Mouse (Mus musculus): ENCODE measurements around the gene Ddn. TPM values are rescaled to one million over a fixed set of nuclear protein-coding genes. Genes with fewer than 3 reads are reported as not detected.
A peak's percentile ranks its signal among the peaks of the same experiment; 100 is the strongest.

Ddn gene
- polyA plus RNA-seq (2014; fragmentation: Nextera tagmentation; extraction: Ambion mirVana): 0.04 and 0.12 TPM in 2 replicates

DNA sequence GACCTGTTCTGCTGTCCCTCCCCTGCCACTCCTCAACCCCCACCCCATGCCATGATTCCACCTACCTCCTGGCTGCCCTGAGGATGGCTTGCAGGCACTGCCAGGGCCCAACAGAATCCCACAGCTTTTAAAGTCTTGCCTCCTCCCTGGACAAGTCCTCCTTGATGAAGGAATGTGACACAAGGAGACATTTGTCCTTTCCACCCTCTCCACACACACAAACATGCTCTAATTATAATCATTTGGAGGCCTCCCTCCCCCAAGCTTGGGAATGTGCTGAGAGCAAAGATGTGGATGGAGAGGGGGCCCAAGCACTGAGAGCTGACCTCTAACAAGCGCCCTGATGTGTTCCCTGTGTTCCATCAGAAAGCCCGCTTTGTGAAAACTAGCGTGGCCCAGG lies at the start of gene Ddn:
TSS of gene Ddn (minus strand) at position 101 of the 400 bp plus-strand sequence.
- peak within 1 kb of the TSS; percentile 33; the same call in 1 of the 2 replicates for H3K9ac ChIP-seq
- no peak for ATAC-seq (ENCODE audit: insufficient read depth)
- TF ChIP-seq CTCF (IDR thresholded peaks at IDR 0.05; ENCODE audit: low read depth): no peak
- H3K4me3 ChIP-seq (ENCODE audit: low read depth, low read length): peak within 1 kb of the TSS; percentile 45
- no peaks in the 10 kb centered on the region for H3K9me3 ChIP-seq (ENCODE audit: low read depth, low read length)
- DNase-seq: no peak
- peaks cover 33% of the 10 kb centered on the region for H3K36me3 ChIP-seq (ENCODE audit: insufficient read depth)
- H3K4me2 ChIP-seq: peak within 1 kb of the TSS; percentile 76
- H3K27ac ChIP-seq (ENCODE audit: low read depth): no peak within 1 kb of the TSS
- WGBS: 47% methylated on average over 3 of the region's 3 CpGs
- peaks cover 58% of the 10 kb centered on the region for H3K27me3 ChIP-seq (ENCODE audit: insufficient read depth, low read length)
- peaks cover 9% of the 10 kb centered on the region; the same call in 1 of the 2 replicates for H3K4me1 ChIP-seq (ENCODE audit: insufficient read depth)

DNA sequence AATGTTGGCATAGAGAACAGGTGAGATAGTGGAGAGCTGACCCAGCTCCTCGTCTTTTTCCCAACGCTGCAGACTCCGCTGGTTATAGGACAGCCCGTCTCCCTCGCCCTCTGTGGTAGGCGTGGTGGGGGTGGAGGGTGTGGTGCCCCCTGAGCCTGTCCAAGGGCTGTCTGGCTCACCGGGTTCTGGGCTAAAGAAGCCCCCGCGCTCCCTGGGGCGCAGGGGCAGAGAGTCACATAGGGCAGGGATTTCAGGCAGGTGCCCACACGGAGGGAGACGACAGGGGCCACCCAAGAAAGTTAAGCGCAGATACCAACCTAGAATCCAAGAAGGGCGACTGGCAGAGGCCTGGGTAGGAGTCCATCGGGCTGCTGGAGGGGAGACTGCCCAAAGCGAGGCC lies 44.9 kb upstream of the Ddn start:
- DNase-seq (no peak), ATAC-seq (ENCODE audit: insufficient read depth) (no peak)
- Histone ChIP-seq H3K9me3 (ENCODE audit: low read depth, low read length) (no peaks in the 10 kb centered on the region), H3K4me2 (no peak overlapping the region), H3K27ac (ENCODE audit: low read depth) (no peak overlapping the region), H3K36me3 (ENCODE audit: insufficient read depth) (peaks cover 100% of the 10 kb centered on the region), H3K27me3 (ENCODE audit: insufficient read depth, low read length) (no peaks in the 10 kb centered on the region), H3K9ac (no peak overlapping the region), H3K4me1 (ENCODE audit: insufficient read depth) (no peaks in the 10 kb centered on the region), H3K4me3 (ENCODE audit: low read depth, low read length) (no peak overlapping the region)
- WGBS: 91% methylated on average over 16 of the region's 16 CpGs
- TF ChIP-seq CTCF (IDR thresholded peaks at IDR 0.05; ENCODE audit: low read depth): no peak

DNA sequence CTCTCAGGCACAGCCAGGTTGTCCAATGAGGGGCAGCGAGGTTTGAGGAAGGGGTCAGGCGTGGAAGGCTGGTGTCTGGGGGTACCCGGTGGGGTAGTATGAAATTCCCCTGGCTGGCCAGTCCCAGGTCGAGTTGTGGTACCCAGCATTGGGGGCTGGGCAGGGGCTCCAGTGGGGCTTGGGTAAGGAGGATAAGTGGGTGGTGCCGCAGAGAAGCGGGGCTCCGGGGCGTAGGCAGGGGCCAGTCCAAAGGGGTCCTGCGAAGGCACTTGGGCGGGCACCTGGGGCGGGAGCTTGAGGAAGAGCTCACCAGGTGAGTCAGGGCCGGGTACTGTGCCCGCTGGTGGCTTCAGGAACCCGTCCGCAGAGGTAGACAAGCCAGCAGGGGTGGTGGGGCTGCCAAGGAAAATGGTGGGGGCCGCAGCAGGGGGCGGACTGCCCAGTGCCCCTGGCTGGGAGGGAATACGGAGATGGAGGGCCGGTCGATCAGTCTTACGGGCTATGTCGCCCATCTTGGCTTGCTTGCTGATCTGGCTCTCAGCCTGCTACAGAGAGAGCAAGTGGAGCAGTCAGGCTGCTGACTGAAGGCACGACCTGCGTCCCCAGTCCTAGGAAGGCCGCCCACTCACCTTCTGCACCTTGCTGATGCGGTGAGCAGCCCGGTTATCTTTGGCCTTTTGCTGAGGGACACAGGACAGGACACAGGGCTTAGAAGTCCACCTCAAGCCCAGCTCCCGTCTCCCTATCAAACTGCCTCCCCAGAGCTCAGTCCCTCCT lies 44.1 kb upstream of the Ddn start:
- no peaks in the 10 kb centered on the region for H3K9me3 ChIP-seq (ENCODE audit: low read depth, low read length)
- TF ChIP-seq CTCF (IDR thresholded peaks at IDR 0.05; ENCODE audit: low read depth): no peak
- H3K4me3 ChIP-seq (ENCODE audit: low read depth, low read length): no peak overlapping the region
- 90% methylated on average over 28 of the region's 28 CpGs for WGBS
- H3K27me3 ChIP-seq (ENCODE audit: insufficient read depth, low read length): no peaks in the 10 kb centered on the region
- no peak overlapping the region for H3K9ac ChIP-seq
- DNase-seq (no peak), ATAC-seq (ENCODE audit: insufficient read depth) (no peak)
- no peaks in the 10 kb centered on the region for H3K4me1 ChIP-seq (ENCODE audit: insufficient read depth)
- H3K36me3 ChIP-seq (ENCODE audit: insufficient read depth): peaks cover 100% of the 10 kb centered on the region
- no peak overlapping the region for H3K27ac ChIP-seq (ENCODE audit: low read depth)
- no peak overlapping the region for H3K4me2 ChIP-seq

DNA sequence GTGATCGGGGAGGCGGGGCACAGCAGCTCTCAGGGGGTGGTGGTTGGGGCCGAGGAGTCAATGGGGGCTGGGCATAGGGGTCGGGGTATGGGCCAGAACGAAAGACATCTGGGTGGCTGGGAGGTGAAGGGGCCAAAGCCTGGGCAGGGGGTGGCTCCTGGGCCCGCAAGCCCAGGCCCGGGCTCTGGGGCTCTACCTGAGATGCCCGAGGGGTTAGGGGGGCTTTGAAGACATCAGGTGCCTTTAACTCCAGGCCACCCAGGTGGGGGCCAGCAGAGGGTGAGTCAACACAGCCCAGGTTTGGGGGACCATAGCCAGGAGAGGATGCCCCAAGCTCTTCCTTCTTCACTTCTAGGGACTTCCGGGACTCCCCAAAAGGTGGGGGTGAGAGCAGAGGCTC lies 43.4 kb upstream of the Ddn start:
- Histone ChIP-seq H3K9me3 (ENCODE audit: low read depth, low read length) (no peaks in the 10 kb centered on the region), H3K36me3 (ENCODE audit: insufficient read depth) (peaks cover 100% of the 10 kb centered on the region), H3K9ac (no peak overlapping the region), H3K4me2 (no peak overlapping the region), H3K27ac (ENCODE audit: low read depth) (no peak overlapping the region), H3K4me3 (ENCODE audit: low read depth, low read length) (no peak overlapping the region), H3K27me3 (ENCODE audit: insufficient read depth, low read length) (no peaks in the 10 kb centered on the region), H3K4me1 (ENCODE audit: insufficient read depth) (no peaks in the 10 kb centered on the region)
- ATAC-seq (ENCODE audit: insufficient read depth) (no peak), DNase-seq (no peak)
- WGBS: 86% methylated on average over 9 of the region's 9 CpGs
- no peak for TF ChIP-seq CTCF (IDR thresholded peaks at IDR 0.05; ENCODE audit: low read depth)

DNA sequence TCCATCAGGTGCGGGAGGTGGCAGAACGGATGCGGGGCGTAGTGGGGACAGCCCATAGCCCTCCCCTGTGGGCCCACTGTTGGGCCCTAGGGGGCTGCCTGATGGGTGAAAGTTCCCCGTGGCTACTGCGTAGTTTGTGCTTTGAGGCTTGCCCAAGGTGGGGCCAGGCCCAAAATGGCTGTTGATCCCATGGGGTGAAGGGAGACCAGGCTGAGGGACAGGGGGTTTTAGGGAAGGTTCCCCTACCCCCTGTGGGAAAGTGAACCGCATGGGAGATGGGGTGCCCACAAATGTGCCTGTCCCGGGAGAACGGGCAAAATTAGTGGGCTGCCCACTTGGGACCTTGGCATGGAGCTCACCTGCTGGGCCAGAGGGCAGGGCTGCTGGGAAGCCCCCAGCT lies 42.8 kb upstream of the Ddn start:
- H3K27ac ChIP-seq (ENCODE audit: low read depth): no peak overlapping the region
- H3K9ac ChIP-seq: no peak overlapping the region
- H3K27me3 ChIP-seq (ENCODE audit: insufficient read depth, low read length): no peaks in the 10 kb centered on the region
- H3K4me3 ChIP-seq (ENCODE audit: low read depth, low read length): no peak overlapping the region
- no peaks in the 10 kb centered on the region for H3K9me3 ChIP-seq (ENCODE audit: low read depth, low read length)
- no peak for TF ChIP-seq CTCF (IDR thresholded peaks at IDR 0.05; ENCODE audit: low read depth)
- no peak overlapping the region for H3K4me2 ChIP-seq
- 91% methylated on average over 9 of the region's 9 CpGs for WGBS
- H3K4me1 ChIP-seq (ENCODE audit: insufficient read depth): no peaks in the 10 kb centered on the region
- no peak for DNase-seq
- peaks cover 100% of the 10 kb centered on the region for H3K36me3 ChIP-seq (ENCODE audit: insufficient read depth)
- ATAC-seq (ENCODE audit: insufficient read depth): no peak

DNA sequence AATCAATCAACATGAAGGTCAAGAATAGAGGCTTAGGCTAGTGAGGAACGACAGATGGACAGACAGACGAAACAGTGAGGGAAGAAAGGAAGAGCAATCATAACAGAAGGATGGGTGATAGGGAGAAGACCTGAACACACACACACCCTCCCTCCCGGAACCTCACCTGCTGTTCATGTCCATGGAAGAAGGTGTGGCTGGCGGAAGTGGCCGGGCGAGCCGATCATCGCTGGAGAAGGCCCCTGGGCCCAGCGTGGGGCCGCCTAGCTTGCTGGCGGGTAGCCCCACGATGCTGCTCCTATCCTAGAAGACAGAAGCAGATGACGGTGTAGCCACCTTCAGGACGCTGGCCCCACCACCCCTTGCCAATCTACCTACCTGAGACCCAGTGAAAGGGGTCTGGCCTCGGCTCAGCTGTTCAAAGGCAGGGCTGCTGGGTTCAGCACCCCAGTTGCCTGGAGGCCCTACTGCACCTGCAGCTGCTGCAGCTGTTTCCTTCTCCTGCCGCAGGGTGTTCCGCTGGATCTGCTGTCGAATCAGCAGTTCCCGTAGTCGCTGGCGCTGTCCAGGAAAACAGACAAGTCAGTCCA lies 42.0 kb upstream of the Ddn start:
- no peaks in the 10 kb centered on the region for H3K4me1 ChIP-seq (ENCODE audit: insufficient read depth)
- H3K9ac ChIP-seq: no peak overlapping the region
- no peak overlapping the region for H3K27ac ChIP-seq (ENCODE audit: low read depth)
- no peaks in the 10 kb centered on the region for H3K9me3 ChIP-seq (ENCODE audit: low read depth, low read length)
- TF ChIP-seq CTCF (IDR thresholded peaks at IDR 0.05; ENCODE audit: low read depth): no peak
- H3K4me2 ChIP-seq: no peak overlapping the region
- ATAC-seq (ENCODE audit: insufficient read depth) (no peak), DNase-seq (no peak)
- WGBS: 87% methylated on average over 21 of the region's 21 CpGs
- H3K4me3 ChIP-seq (ENCODE audit: low read depth, low read length): no peak overlapping the region
- no peaks in the 10 kb centered on the region for H3K27me3 ChIP-seq (ENCODE audit: insufficient read depth, low read length)
- peaks cover 100% of the 10 kb centered on the region for H3K36me3 ChIP-seq (ENCODE audit: insufficient read depth)

DNA sequence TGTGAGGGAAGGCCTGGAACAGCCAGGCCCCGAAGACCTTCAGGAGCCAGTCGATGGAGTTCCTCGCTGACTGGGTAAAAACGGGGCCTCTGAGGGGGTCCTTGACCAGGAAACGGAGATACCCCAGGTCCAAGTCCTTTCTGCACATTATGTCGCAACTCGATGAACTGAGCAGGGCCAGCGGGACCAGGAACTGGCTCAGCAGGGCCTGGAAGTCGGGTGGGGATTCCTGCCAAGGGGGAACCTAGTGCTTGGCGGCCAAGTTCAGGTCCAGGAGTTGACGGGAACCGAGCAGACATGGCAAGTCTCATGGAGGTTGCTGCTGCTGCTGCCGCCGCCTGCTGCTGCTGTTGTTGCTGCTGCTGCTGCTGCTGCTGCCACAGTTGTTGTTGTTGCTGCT lies 41.4 kb upstream of the Ddn start:
- ATAC-seq (ENCODE audit: insufficient read depth) (no peak), DNase-seq (no peak)
- H3K27ac ChIP-seq (ENCODE audit: low read depth): no peak overlapping the region
- H3K4me3 ChIP-seq (ENCODE audit: low read depth, low read length): no peak overlapping the region
- no peaks in the 10 kb centered on the region for H3K9me3 ChIP-seq (ENCODE audit: low read depth, low read length)
- H3K36me3 ChIP-seq (ENCODE audit: insufficient read depth): peaks cover 100% of the 10 kb centered on the region
- H3K9ac ChIP-seq: no peak overlapping the region
- H3K4me2 ChIP-seq: no peak overlapping the region
- no peaks in the 10 kb centered on the region for H3K27me3 ChIP-seq (ENCODE audit: insufficient read depth, low read length)
- H3K4me1 ChIP-seq (ENCODE audit: insufficient read depth): no peaks in the 10 kb centered on the region
- 91% methylated on average over 14 of the region's 14 CpGs for WGBS
- no peak for TF ChIP-seq CTCF (IDR thresholded peaks at IDR 0.05; ENCODE audit: low read depth)
